Mouse (Mus musculus) Patski (cell line): ENCODE measurements around the gene Ccn1. TPM values are rescaled to one million over a fixed set of nuclear protein-coding genes. Genes with fewer than 3 reads are reported as not detected.

ENCODE experiments used
- ATAC-seq: fragments of 100-300 bp; one replicate; pipeline ENCODE4 v1.8.0; 2021
- CTCF ChIA-PET: fragments of 350-600 bp; sonication (Branson Sonifier 250); formaldehyde crosslinking; loops from one replicate; lab custom pipeline; 2022; ENCODE audit warnings: inconsistent platforms; lab: Charles Lee
- POLR2A ChIA-PET: fragments of 350-600 bp; sonication (Branson Sonifier 250); formaldehyde crosslinking; loops from one replicate; lab custom pipeline; 2022; ENCODE audit warnings: antibody characterized with exemption, inconsistent platforms; lab: Charles Lee
- DNase-seq: peaks from one replicate; pipeline ENCODE4 v3.0.0-alpha.2; 2011; ENCODE audit warnings: low read depth, low spot score
- H3K27me3 ChIP-seq: fragments of 371-371 bp; one replicate; pipeline ENCODE4 v1.5.1; 2021
- CTCF ChIP-seq: fragments of 100-300 bp; IDR thresholded peaks from one replicate; pipeline ENCODE4 v1.5.1; 2021
- in situ Hi-C: fragments of 300-500 bp; cut with MboI; formaldehyde crosslinking; loops from 3 replicates; pipeline ENCODE4 v1.11.1; 2018; ENCODE audit warnings: low pct_unique_long_range_greater_than_20kb, mixed read lengths
- polyA plus RNA-seq: library from polyadenylated mRNA; unstranded; gene quantifications from one replicate; pipeline ENCODE4 v1.2.3, GENCODE M21; 2021

The Ccn1 gene
- polyA plus RNA-seq, 1 experiment from 2014 or later = 1,216 TPM

- ChIA-PET CTCF (interaction anchor here (0.8 to 1.9 kb wide), 9 partner anchors 14 to 250 kb away, joined by 3 to 8 read pairs (median 3); no protein-coding TSS in a partner anchor), POLR2A (interaction anchor here (0.5 to 5.2 kb wide), 32 partner anchors 9 to 251 kb away, joined by 3 to 51 read pairs (median 4); partner anchors contain the start of gene Ddah1)
- DNase-seq (peak; percentile 65), ATAC-seq (peak; percentile 1)
- TF ChIP-seq CTCF = no peak
- H3K27me3 ChIP-seq = no peaks in the 10 kb centered on the region
- in situ Hi-C loops = loop anchor here (5.0 kb wide), 1 partner anchor 251 kb away; no protein-coding TSS in a partner anchor
These were observed 1.5 kb upstream of the Ccn1 start for GRCm38 (mm10) chr3:145651029-145651977.

DNA sequence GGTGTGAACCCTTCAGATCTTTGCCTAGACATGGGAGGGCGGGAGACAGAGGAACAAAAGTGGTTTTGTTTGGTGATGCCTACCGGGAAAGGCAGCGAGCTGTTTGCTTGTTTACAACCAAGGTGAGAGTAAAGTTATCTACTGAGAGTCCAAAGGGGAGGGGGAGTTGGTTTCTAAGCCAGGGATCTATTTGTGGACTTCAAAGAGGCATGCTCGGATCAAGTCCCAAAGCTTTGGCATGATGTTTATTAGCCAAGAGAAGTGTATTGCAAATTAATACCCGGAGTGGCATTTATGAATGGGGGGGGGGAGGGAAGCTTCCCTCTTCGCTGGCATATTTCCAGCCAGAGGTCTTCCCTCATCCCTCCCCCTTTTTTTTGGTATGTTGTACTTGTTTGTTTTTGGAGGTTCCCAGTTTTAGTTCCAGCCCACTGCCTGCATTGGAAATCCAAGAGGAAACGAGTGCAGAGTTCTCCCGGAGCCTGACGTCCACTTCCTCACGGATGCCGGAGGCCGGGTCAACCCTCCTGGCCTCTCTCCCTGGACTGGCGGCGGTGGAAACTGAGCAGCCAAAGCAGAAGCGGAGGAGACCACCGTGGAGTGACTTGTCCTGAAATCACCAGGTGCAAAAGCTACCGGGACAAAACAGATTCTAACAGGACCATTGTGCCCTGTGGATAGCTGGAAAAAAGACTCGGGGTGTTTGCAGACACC, 674 bp upstream of the Ccn1 start:
- in situ Hi-C loops = loop anchor here (5.0 kb wide), 1 partner anchor 252 kb away; no protein-coding TSS in a partner anchor
- ChIA-PET CTCF (interaction anchor here (0.7 to 2.7 kb wide), 10 partner anchors 14 to 255 kb away, joined by 3 to 13 read pairs (median 4); no protein-coding TSS in a partner anchor), POLR2A (interaction anchor here (0.6 to 5.2 kb wide), 32 partner anchors 8 to 891 kb away, joined by 3 to 51 read pairs (median 6); partner anchors contain the start of genes Ddah1 and Znhit6)
- ATAC-seq = no peak
- TF ChIP-seq CTCF = no peak
- DNase-seq = peak; percentile 59
- no peaks in the 10 kb centered on the region for H3K27me3 ChIP-seq

GRCm38 (mm10) chr3:145648991-145649851, 560 bp downstream of the Ccn1 start:
- POLR2A ChIA-PET = interaction anchor here (0.6 to 5.2 kb wide), 37 partner anchors 8 to 256 kb away, joined by 3 to 51 read pairs (median 4); partner anchors contain the start of genes Ddah1 and Znhit6
- in situ Hi-C loops = loop anchor here (5.0 kb wide), 1 partner anchor 57 kb away; no protein-coding TSS in a partner anchor
- TF ChIP-seq CTCF = no peak
- CTCF ChIA-PET = interaction anchor here (0.7 to 2.7 kb wide), 14 partner anchors 11 to 257 kb away, joined by 3 to 15 read pairs (median 5); no protein-coding TSS in a partner anchor
- H3K27me3 ChIP-seq = no peaks in the 10 kb centered on the region
- DNase-seq (peak; percentile 58), ATAC-seq (no peak)

DNA sequence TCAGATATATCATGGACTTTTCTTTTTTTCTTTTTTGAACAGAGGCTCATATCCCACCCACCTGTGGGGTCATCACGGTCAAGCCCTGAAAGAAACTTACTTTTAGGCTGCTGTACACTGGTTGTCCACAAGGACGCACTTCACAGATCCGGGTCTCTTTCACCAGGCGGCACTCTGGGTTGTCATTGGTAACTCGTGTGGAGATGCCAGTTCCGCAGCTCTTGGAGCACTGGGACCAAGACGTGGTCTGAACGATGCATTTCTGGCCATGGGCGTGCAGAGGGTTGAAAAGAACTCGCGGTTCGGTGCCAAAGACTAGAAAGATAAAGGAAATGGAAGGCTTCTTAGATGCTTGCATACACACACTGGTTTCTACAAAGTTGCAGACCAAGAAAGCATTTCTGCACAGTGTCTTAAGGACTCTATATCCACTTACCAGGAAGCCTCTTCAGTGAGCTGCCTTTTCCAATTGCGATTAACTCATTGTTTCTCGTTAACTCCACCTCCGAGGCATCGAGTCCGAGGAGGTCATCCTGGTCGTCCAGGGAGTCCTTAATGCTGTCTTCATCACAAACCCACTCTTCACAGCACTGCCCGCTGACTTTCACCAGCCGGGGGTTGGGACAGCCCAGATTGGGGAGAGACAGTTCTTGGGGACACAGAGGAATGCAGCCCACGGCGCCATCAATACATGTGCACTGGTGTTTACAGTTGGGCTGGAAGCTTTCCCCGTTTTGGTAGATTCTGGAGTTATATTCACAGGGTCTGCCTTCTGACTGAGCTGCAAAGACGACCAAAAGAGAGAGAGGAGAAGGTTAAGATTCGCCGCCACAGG, 1.5 kb downstream of the Ccn1 start:
- ChIA-PET POLR2A (interaction anchor here (0.7 to 5.2 kb wide), 22 partner anchors 8 to 257 kb away, joined by 3 to 51 read pairs (median 4); partner anchors contain the start of gene Ddah1), CTCF (interaction anchor here (0.7 to 2.7 kb wide), 13 partner anchors 10 to 258 kb away, joined by 3 to 15 read pairs (median 5); no protein-coding TSS in a partner anchor)
- H3K27me3 ChIP-seq = no peaks in the 10 kb centered on the region
- TF ChIP-seq CTCF = no peak
- peak; percentile 55 for DNase-seq
- in situ Hi-C loops = loop anchor here (5.0 kb wide), 1 partner anchor 56 kb away; no protein-coding TSS in a partner anchor
- no peak for ATAC-seq

DNA sequence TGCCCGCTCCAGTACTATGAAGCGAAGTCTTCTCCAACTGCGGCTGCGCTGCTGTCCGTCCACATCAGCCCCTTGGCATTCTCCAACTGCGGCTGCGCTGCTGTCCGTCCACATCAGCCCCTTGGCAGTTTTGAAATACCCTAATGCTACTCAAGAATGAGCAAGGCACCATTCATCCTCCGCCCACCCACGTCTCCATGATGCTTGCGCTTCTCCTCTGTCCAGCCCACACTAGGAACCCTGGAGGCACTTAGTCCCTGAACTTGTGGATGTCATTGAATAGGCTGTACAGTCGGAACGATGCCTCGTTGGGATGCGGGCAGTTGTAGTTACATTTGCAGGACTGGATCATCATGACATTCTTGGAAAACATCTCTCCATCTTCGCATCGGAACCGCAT, 2.4 kb downstream of the Ccn1 start:
- in situ Hi-C loops = loop anchor here (5.0 kb wide), 1 partner anchor 55 kb away; no protein-coding TSS in a partner anchor
- ChIA-PET POLR2A (interaction anchor here (1.1 to 4.8 kb wide), 4 partner anchors 12 to 62 kb away, joined by 3 to 29 read pairs (median 12); no protein-coding TSS in a partner anchor), CTCF (interaction anchor here (1.1 to 2.7 kb wide), 5 partner anchors 9 to 84 kb away, joined by 3 to 13 read pairs (median 7); no protein-coding TSS in a partner anchor)
- peak; percentile 0 for ATAC-seq
- no peaks in the 10 kb centered on the region for H3K27me3 ChIP-seq
- no peak for TF ChIP-seq CTCF
- DNase-seq = peak; percentile 61

GRCm38 (mm10) chr3:145646666-145647065, 3.1 kb downstream of the Ccn1 start:
- no peaks in the 10 kb centered on the region for H3K27me3 ChIP-seq
- no peak for TF ChIP-seq CTCF
- in situ Hi-C loops = loop anchor here (5.0 kb wide), 1 partner anchor 54 kb away; no protein-coding TSS in a partner anchor
- CTCF ChIA-PET = interaction anchor here (0.7 to 1.6 kb wide), 6 partner anchors 9 to 85 kb away, joined by 3 to 7 read pairs (median 3); no protein-coding TSS in a partner anchor
- ATAC-seq (peak; percentile 1), DNase-seq (no peak)
- POLR2A ChIA-PET = interaction anchor here (0.6 to 4.8 kb wide), 9 partner anchors 12 to 254 kb away, joined by 3 to 29 read pairs (median 4); partner anchors contain the start of gene Ddah1

DNA sequence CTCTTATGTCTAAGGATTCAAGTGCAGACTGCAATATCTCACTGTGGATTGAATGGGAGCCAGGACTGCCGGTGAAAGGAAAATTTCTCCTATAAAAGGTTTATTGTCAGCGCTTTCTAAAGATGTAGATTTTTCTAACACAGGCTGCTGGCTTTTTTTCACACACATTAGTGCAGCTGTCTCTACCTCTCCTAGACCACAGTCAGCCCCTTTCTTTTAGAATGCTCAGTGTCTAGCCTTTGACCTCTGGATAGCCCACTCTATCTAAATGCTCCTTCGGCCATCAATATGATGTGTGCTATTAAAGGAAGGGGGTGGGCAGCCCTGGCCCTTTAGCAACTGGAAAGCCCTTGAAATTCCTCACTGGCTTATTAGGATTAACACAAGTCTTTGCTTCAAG, 3.8 kb downstream of the Ccn1 start:
- ATAC-seq (peak; percentile 36), DNase-seq (no peak)
- ChIA-PET CTCF (interaction anchor here (0.7 to 1.8 kb wide), 7 partner anchors 8 to 62 kb away, joined by 3 to 7 read pairs (median 3); no protein-coding TSS in a partner anchor), POLR2A (interaction anchor here (0.5 to 4.8 kb wide), 10 partner anchors 11 to 263 kb away, joined by 3 to 29 read pairs (median 4); partner anchors contain the start of gene Ddah1)
- no peak for TF ChIP-seq CTCF
- in situ Hi-C loops = loop anchor here (5.0 kb wide), 1 partner anchor 54 kb away; no protein-coding TSS in a partner anchor
- no peaks in the 10 kb centered on the region for H3K27me3 ChIP-seq
